Mouse (Mus musculus) myocyte (in vitro differentiated cells): Measurements from ENCODE around the gene Rcbtb1.

Experiments used
- CEBPB ChIP-seq: IDR thresholded peaks from 2 replicates; pipeline ENCODE4 v1.6.1; 2011; ENCODE audit warnings: mild to moderate bottlenecking, moderate library complexity; ENCODE audit not compliant: poor library complexity, insufficient read depth, severe bottlenecking
- E2F4 ChIP-seq: IDR thresholded peaks from one replicate; pipeline ENCODE4 v1.6.1; 2011; ENCODE audit warnings: mild to moderate bottlenecking, control low read depth, moderate library complexity; ENCODE audit not compliant: insufficient read depth
- MAX ChIP-seq: IDR thresholded peaks from one replicate; pipeline ENCODE4 v1.6.1; 2011; ENCODE audit warnings: low read depth, mild to moderate bottlenecking, control low read depth
- MYOD1 ChIP-seq, 3 experiments: IDR thresholded peaks; one replicate each; pipeline ENCODE4 v1.6.1; 2011; ENCODE audit warnings: control low read depth in 2 of 3, low read depth in 2 of 3, mild to moderate bottlenecking in 2 of 3, moderate library complexity in 1 of 3; ENCODE audit not compliant: insufficient read length in 2 of 3, control insufficient read depth in 1 of 3
- MYOG ChIP-seq, 3 experiments: IDR thresholded peaks; one replicate each; pipeline ENCODE4 v1.6.1; 2011; ENCODE audit warnings: control low read depth in 2 of 3, low read depth in 2 of 3, mild to moderate bottlenecking in 2 of 3; ENCODE audit not compliant: insufficient read length in 2 of 3, control insufficient read depth in 1 of 3, insufficient read depth in 1 of 3
- POLR2A ChIP-seq: IDR thresholded peaks from one replicate; pipeline ENCODE4 v1.6.1; 2011; ENCODE audit warnings: low read depth, mild to moderate bottlenecking, control low read depth, moderate library complexity; ENCODE audit not compliant: insufficient read length
- POLR2AphosphoS2 ChIP-seq: IDR thresholded peaks from one replicate; pipeline ENCODE4 v1.6.1; 2011; ENCODE audit warnings: low read depth, control low read depth; ENCODE audit not compliant: insufficient read length
- REST ChIP-seq: IDR thresholded peaks from one replicate; pipeline ENCODE4 v1.6.1; 2011; ENCODE audit warnings: mild to moderate bottlenecking, control low read depth, moderate library complexity; ENCODE audit not compliant: insufficient read depth, insufficient read length
- SRF ChIP-seq: IDR thresholded peaks from one replicate; pipeline ENCODE4 v1.6.1; 2011; ENCODE audit warnings: low read depth; ENCODE audit not compliant: control insufficient read depth, insufficient read length
- TCF12 ChIP-seq: IDR thresholded peaks from one replicate; pipeline ENCODE4 v1.6.1; 2011; ENCODE audit warnings: mild to moderate bottlenecking, control low read depth; ENCODE audit not compliant: poor library complexity, insufficient read depth, severe bottlenecking
- TCF3 ChIP-seq: IDR thresholded peaks from one replicate; pipeline ENCODE4 v1.6.1; 2011; ENCODE audit warnings: low read depth, control low read depth; ENCODE audit not compliant: insufficient read length
- USF1 ChIP-seq: IDR thresholded peaks from one replicate; pipeline ENCODE4 v1.6.1; 2011; ENCODE audit warnings: low read depth, mild to moderate bottlenecking, control low read depth, moderate library complexity

DNA sequence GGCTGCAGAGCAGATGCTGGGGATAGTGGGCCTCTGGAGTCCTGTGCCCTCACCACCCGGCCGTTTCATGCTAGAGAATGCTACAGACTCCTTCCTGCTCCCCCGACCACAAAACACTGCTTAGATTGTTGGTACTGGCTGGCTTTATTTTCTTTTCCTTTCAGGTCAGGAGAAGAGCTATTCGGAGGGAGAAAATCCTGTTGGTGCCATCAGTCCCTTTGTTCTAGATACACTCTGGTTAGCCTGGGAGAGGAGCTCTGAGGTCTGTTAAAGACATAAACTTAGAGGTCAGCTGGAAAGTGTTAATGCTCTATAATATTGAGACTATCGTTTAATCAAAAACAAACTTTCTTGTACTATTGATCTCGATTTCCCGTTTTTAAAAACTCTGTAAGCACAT, 4.5 kb downstream of the Rcbtb1 start:
- no peak for TF ChIP-seq USF1
- TF ChIP-seq POLR2A: no peak
- TF ChIP-seq MAX: no peak
- no peak for TF ChIP-seq E2F4
- TF ChIP-seq TCF12: no peak
- TF ChIP-seq SRF: no peak
- no peak for TF ChIP-seq POLR2AphosphoS2
- TF ChIP-seq MYOG (IDR thresholded peaks at IDR 0.05; ENCODE audit: control insufficient read depth in 1 of 3, insufficient read depth in 1 of 3, insufficient read length in 2 of 3, low read depth in 2 of 3): no peak
- TF ChIP-seq CEBPB: no peak
- TF ChIP-seq TCF3: no peak
- no peak for TF ChIP-seq REST
- no peak for TF ChIP-seq MYOD1 (IDR thresholded peaks at IDR 0.05; ENCODE audit: control insufficient read depth in 1 of 3, insufficient read length in 2 of 3, low read depth in 2 of 3)
